Mouse (Mus musculus): ENCODE measurements around the gene Fam104a. TPM values are rescaled to one million over a fixed set of nuclear protein-coding genes. Genes with fewer than 3 reads are reported as not detected.
A peak's percentile ranks its signal among the peaks of the same experiment; 100 is the strongest.

The Fam104a gene
- polyA plus RNA-seq, 1 experiment from 2014 or later: 53.0 TPM

GRCm38 (mm10) chr11:113709272-113709671, 25.3 kb upstream of the Fam104a start:
- peak overlapping the region; percentile 5; the same call in 1 of the 2 replicates for H3K4me2 ChIP-seq (ENCODE audit: low read depth, severe bottlenecking)
- no peak overlapping the region for H3K4me3 ChIP-seq (ENCODE audit: low read depth, low read length)
- H3K27me3 ChIP-seq (ENCODE audit: control insufficient read depth, insufficient read depth, low read length): no peaks in the 10 kb centered on the region
- H3K9me3 ChIP-seq (ENCODE audit: control insufficient read depth, low read length): no peaks in the 10 kb centered on the region
- peak; percentile 43 for DNase-seq (ENCODE audit: low spot score)
- no peaks in the 10 kb centered on the region for H3K36me3 ChIP-seq (ENCODE audit: control insufficient read depth, insufficient read depth, low read length)
- WGBS: 14% methylated on average over 15 of the region's 15 CpGs
- H3K4me1 ChIP-seq (ENCODE audit: control insufficient read depth, insufficient read depth, low read length): peaks cover 19% of the 10 kb centered on the region
- ATAC-seq (ENCODE audit: insufficient number of reproducible peaks, low FRiP score, low TSS enrichment, low read depth): no peak
- peak overlapping the region; percentile 34; the same call in 1 of the 2 replicates for H3K9ac ChIP-seq (ENCODE audit: low read length)
- 0 out of 2 replicates have a peak overlapping the region, but pooled peaks have one; percentile 3 for H3K27ac ChIP-seq (replicated peaks; ENCODE audit: low read depth, low read length)

- no peak for DNase-seq (ENCODE audit: low spot score)
- 44% methylated on average over 19 of the region's 19 CpGs for WGBS
- no peaks in the 10 kb centered on the region for H3K9me3 ChIP-seq (ENCODE audit: control insufficient read depth, low read length)
- H3K4me3 ChIP-seq (ENCODE audit: low read depth, low read length): no peak overlapping the region
- H3K27ac ChIP-seq (replicated peaks; ENCODE audit: low read depth, low read length): no peak overlapping the region
- no peaks in the 10 kb centered on the region for H3K36me3 ChIP-seq (ENCODE audit: control insufficient read depth, insufficient read depth, low read length)
- H3K27me3 ChIP-seq (ENCODE audit: control insufficient read depth, insufficient read depth, low read length): no peaks in the 10 kb centered on the region
- no peak overlapping the region for H3K4me2 ChIP-seq (ENCODE audit: low read depth, severe bottlenecking)
- ATAC-seq (ENCODE audit: insufficient number of reproducible peaks, low FRiP score, low TSS enrichment, low read depth): no peak
- H3K4me1 ChIP-seq (ENCODE audit: control insufficient read depth, insufficient read depth, low read length): peaks cover 22% of the 10 kb centered on the region
- peak overlapping the region; percentile 34; the same call in 1 of the 2 replicates for H3K9ac ChIP-seq (ENCODE audit: low read length)
Observed at GRCm38 (mm10) chr11:113708629-113709213, 24.8 kb upstream of the Fam104a start.

GRCm38 (mm10) chr11:113705966-113706652, 22.2 kb upstream of the Fam104a start:
- H3K36me3 ChIP-seq (ENCODE audit: control insufficient read depth, insufficient read depth, low read length): no peaks in the 10 kb centered on the region
- no peak overlapping the region for H3K4me2 ChIP-seq (ENCODE audit: low read depth, severe bottlenecking)
- H3K27ac ChIP-seq (replicated peaks; ENCODE audit: low read depth, low read length): no peak overlapping the region
- DNase-seq (ENCODE audit: low spot score) (no peak), ATAC-seq (ENCODE audit: insufficient number of reproducible peaks, low FRiP score, low TSS enrichment, low read depth) (no peak)
- H3K4me1 ChIP-seq (ENCODE audit: control insufficient read depth, insufficient read depth, low read length): peaks cover 22% of the 10 kb centered on the region
- 85% methylated on average over 15 of the region's 15 CpGs for WGBS
- H3K27me3 ChIP-seq (ENCODE audit: control insufficient read depth, insufficient read depth, low read length): no peaks in the 10 kb centered on the region
- H3K9ac ChIP-seq (ENCODE audit: low read length): no peak overlapping the region
- no peaks in the 10 kb centered on the region for H3K9me3 ChIP-seq (ENCODE audit: control insufficient read depth, low read length)
- no peak overlapping the region for H3K4me3 ChIP-seq (ENCODE audit: low read depth, low read length)

- no peak for ATAC-seq (ENCODE audit: insufficient number of reproducible peaks, low FRiP score, low TSS enrichment, low read depth)
- Histone ChIP-seq H3K27ac (replicated peaks; ENCODE audit: low read depth, low read length) (no peak overlapping the region), H3K9me3 (ENCODE audit: control insufficient read depth, low read length) (no peaks in the 10 kb centered on the region), H3K9ac (ENCODE audit: low read length) (no peak overlapping the region), H3K27me3 (ENCODE audit: control insufficient read depth, insufficient read depth, low read length) (no peaks in the 10 kb centered on the region), H3K4me1 (ENCODE audit: control insufficient read depth, insufficient read depth, low read length) (0 out of 2 replicates have a peak, but pooled peaks cover 2% of the 10 kb centered on the region), H3K36me3 (ENCODE audit: control insufficient read depth, insufficient read depth, low read length) (no peaks in the 10 kb centered on the region), H3K4me3 (ENCODE audit: low read depth, low read length) (no peak overlapping the region), H3K4me2 (ENCODE audit: low read depth, severe bottlenecking) (no peak overlapping the region)
- DNase-seq (ENCODE audit: low spot score): peak; percentile 89
- WGBS: 45% methylated on average over 5 of the region's 5 CpGs
Observed at GRCm38 (mm10) chr11:113703758-113704157, 19.8 kb upstream of the Fam104a start.

- H3K9me3 ChIP-seq (ENCODE audit: control insufficient read depth, low read length): no peaks in the 10 kb centered on the region; the same call in 1 of the 2 replicates
- H3K36me3 ChIP-seq (ENCODE audit: control insufficient read depth, insufficient read depth, low read length): peaks cover 12% of the 10 kb centered on the region
- ATAC-seq (ENCODE audit: insufficient number of reproducible peaks, low FRiP score, low TSS enrichment, low read depth): no peak
- H3K27me3 ChIP-seq (ENCODE audit: control insufficient read depth, insufficient read depth, low read length): no peaks in the 10 kb centered on the region
- 0 out of 2 replicates have a peak, but pooled peaks cover 2% of the 10 kb centered on the region for H3K4me1 ChIP-seq (ENCODE audit: control insufficient read depth, insufficient read depth, low read length)
- no peak for DNase-seq (ENCODE audit: low spot score)
- H3K9ac ChIP-seq (ENCODE audit: low read length): no peak overlapping the region
- H3K4me3 ChIP-seq (ENCODE audit: low read depth, low read length): no peak overlapping the region
- 86% methylated on average over 7 of the region's 7 CpGs for WGBS
- H3K4me2 ChIP-seq (ENCODE audit: low read depth, severe bottlenecking): no peak overlapping the region
- no peak overlapping the region for H3K27ac ChIP-seq (replicated peaks; ENCODE audit: low read depth, low read length)
Observed at GRCm38 (mm10) chr11:113699643-113700042, 15.7 kb upstream of the Fam104a start.

- H3K4me1 ChIP-seq (ENCODE audit: control insufficient read depth, insufficient read depth, low read length): no peaks in the 10 kb centered on the region
- whole genome bisulfite sequencing: 90% methylated on average over 12 of the region's 12 CpGs
- no peak overlapping the region for H3K27ac ChIP-seq (replicated peaks; ENCODE audit: low read depth, low read length)
- no peak overlapping the region for H3K9ac ChIP-seq (ENCODE audit: low read length)
- H3K36me3 ChIP-seq (ENCODE audit: control insufficient read depth, insufficient read depth, low read length): peaks cover 17% of the 10 kb centered on the region
- DNase-seq (ENCODE audit: low spot score) (no peak), ATAC-seq (ENCODE audit: insufficient number of reproducible peaks, low FRiP score, low TSS enrichment, low read depth) (no peak)
- H3K9me3 ChIP-seq (ENCODE audit: control insufficient read depth, low read length): no peaks in the 10 kb centered on the region; the same call in 1 of the 2 replicates
- no peak overlapping the region for H3K4me2 ChIP-seq (ENCODE audit: low read depth, severe bottlenecking)
- H3K4me3 ChIP-seq (ENCODE audit: low read depth, low read length): no peak overlapping the region
- H3K27me3 ChIP-seq (ENCODE audit: control insufficient read depth, insufficient read depth, low read length): no peaks in the 10 kb centered on the region
Observed at GRCm38 (mm10) chr11:113698013-113698545, 14.1 kb upstream of the Fam104a start.

GRCm38 (mm10) chr11:113697571-113697970, 13.6 kb upstream of the Fam104a start:
- no peak overlapping the region for H3K27ac ChIP-seq (replicated peaks; ENCODE audit: low read depth, low read length)
- no peak overlapping the region for H3K4me3 ChIP-seq (ENCODE audit: low read depth, low read length)
- WGBS: 83% methylated on average over 5 of the region's 5 CpGs
- H3K4me1 ChIP-seq (ENCODE audit: control insufficient read depth, insufficient read depth, low read length): no peaks in the 10 kb centered on the region
- H3K9me3 ChIP-seq (ENCODE audit: control insufficient read depth, low read length): no peaks in the 10 kb centered on the region; the same call in 1 of the 2 replicates
- ATAC-seq (ENCODE audit: insufficient number of reproducible peaks, low FRiP score, low TSS enrichment, low read depth) (no peak), DNase-seq (ENCODE audit: low spot score) (no peak)
- H3K36me3 ChIP-seq (ENCODE audit: control insufficient read depth, insufficient read depth, low read length): peaks cover 17% of the 10 kb centered on the region
- H3K4me2 ChIP-seq (ENCODE audit: low read depth, severe bottlenecking): no peak overlapping the region
- H3K9ac ChIP-seq (ENCODE audit: low read length): no peak overlapping the region
- no peaks in the 10 kb centered on the region for H3K27me3 ChIP-seq (ENCODE audit: control insufficient read depth, insufficient read depth, low read length)

GRCm38 (mm10) chr11:113691851-113692250, 7.9 kb upstream of the Fam104a start:
- H3K36me3 ChIP-seq (ENCODE audit: control insufficient read depth, insufficient read depth, low read length): peaks cover 40% of the 10 kb centered on the region
- H3K4me2 ChIP-seq (ENCODE audit: low read depth, severe bottlenecking): no peak overlapping the region
- no peaks in the 10 kb centered on the region; the same call in 1 of the 2 replicates for H3K9me3 ChIP-seq (ENCODE audit: control insufficient read depth, low read length)
- no peak for ATAC-seq (ENCODE audit: insufficient number of reproducible peaks, low FRiP score, low TSS enrichment, low read depth)
- DNase-seq (ENCODE audit: low spot score): no peak
- no peak overlapping the region for H3K9ac ChIP-seq (ENCODE audit: low read length)
- H3K4me3 ChIP-seq (ENCODE audit: low read depth, low read length): no peak overlapping the region
- H3K27ac ChIP-seq (replicated peaks; ENCODE audit: low read depth, low read length): no peak overlapping the region
- no peaks in the 10 kb centered on the region for H3K27me3 ChIP-seq (ENCODE audit: control insufficient read depth, insufficient read depth, low read length)
- WGBS: 73% methylated on average over 3 of the region's 3 CpGs
- no peaks in the 10 kb centered on the region for H3K4me1 ChIP-seq (ENCODE audit: control insufficient read depth, insufficient read depth, low read length)

All from limb, embryonic 11.5 days (tissue).